Mouse (Mus musculus): ENCODE results near the gene Cadm3. TPM values are rescaled to one million over a fixed set of nuclear protein-coding genes. Genes with fewer than 3 reads are reported as not detected.

The Cadm3 gene
- total RNA-seq, 2 experiments from 2014 or later, result 357 to 369 TPM

GRCm38 (mm10) chr1:173359590-173360290 is 7.8 kb downstream of the Cadm3 start:
- DNase-seq (ENCODE audit: low spot score in 2 of 2), result no peak

DNA sequence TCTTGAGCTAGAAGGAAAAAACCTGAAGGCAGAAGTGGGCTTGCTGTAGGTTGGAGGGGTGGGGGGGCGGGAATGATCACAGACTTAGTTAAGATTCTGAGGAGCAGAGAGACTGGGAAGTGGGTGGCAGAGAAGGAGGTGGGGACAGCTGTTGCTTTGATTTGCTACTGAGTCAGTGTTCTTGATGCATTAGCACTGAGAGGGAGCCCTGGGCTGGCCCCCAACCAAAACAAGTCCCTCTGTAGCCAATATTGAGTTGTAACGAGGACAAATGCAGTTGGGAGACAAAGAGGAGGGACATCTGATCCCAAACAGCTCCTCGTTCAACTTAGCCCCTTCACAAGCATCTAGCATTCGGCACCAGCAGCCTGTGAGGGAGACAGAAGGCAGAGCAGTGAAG is 9.7 kb downstream of the Cadm3 start:
- DNase-seq (ENCODE audit: low spot score in 2 of 2), result peak in 1 of 2 experiments; percentile 73

DNA sequence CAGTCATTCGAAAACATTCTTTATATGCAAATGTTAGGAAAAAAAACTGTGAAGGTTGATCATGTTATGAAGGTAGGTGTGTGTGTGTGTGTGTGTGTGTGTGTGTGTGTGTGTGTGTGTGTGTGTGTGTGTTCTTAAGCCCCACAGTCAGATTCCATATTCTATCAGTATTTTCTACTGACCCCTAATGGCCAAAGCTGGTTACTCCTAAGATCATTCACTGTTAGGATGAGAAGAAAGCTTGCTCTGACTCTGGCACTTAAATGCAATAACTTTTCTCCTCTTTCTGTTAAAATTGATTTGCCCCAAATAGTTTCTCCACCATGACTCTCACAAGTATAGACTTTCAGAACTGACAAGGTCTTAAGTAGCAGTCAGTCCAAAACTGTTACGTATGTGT is 10.8 kb downstream of the Cadm3 start:
- no peak for DNase-seq (ENCODE audit: low spot score in 2 of 2)

DNA sequence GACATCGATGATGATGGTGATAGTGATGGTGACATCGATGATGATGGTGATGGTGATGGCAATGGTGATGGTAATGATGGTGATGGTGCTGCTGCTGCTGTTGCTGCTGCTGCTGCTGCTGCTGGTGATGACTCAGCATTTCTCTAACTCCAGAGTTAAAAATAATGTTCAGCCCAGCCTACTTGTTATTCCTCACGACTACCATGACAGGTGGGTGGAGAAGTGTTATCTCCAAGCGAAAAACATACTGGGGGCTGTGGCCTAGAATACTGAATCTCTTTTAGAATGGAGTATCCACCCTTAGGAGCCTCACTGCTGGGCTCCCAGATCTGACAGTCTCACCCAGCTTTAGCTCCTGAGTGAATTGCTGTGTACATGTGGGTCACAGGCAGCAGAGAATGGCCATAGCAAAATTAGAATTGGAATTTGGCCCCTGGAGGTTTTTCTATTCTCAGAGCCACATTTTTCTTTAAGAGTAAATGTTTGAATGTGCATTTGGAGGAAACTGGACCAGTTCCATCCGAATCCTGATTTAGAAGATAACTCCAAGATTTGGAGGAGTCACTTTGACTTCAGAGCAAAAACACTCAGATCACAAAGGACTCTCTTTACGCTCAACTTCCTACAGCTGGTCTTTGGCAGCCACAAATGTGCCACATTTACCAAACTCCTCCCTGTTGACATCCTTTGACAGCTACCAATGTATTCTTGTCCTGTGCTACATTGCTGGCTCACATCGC is 12.2 kb downstream of the Cadm3 start:
- DNase-seq (ENCODE audit: low spot score in 2 of 2), result no peak

DNA sequence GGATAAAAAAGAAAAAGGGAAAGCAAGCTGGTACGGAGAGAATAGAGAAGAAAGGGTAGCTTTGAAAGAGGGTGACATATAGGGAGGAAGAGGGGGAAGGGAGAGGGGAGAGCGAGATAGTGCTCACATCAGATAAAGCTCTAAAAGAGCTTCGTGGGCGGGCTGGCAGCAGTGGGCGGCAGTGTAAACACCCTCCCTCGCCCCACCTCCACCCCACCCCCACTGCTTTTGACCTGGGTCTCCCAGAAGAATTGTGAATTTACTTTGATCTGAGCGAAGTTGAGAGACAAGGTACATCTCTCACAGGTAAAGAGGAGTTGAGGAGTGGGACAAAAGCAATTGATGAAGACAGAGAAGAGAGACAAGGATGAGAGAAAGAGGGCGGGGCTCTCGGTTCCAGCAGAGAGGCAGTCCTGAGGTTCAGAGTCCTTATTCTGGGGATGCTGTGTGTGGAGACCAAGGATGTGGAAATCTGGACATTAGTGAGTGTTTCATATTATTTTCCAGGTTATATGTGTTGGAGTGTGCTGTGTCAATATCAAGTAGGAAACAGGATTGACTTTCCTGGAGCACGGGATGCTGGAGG is 17.0 kb downstream of the Cadm3 start, which contains the start of gene Aim2:
Gene Aim2, plus strand, starts transcription at position 508 of the 586 bp plus-strand sequence.
- no peak for DNase-seq (ENCODE audit: low spot score in 2 of 2)

- DNase-seq (ENCODE audit: low spot score in 2 of 2), result no peak
These were observed 17.5 kb downstream of the Cadm3 start for GRCm38 (mm10) chr1:173349946-173350345.

- DNase-seq (ENCODE audit: low spot score in 2 of 2), result no peak
These were observed 18.3 kb downstream of the Cadm3 start for GRCm38 (mm10) chr1:173349192-173349591.

GRCm38 (mm10) chr1:173348527-173348926 is 19.0 kb downstream of the Cadm3 start:
- no peak for DNase-seq (ENCODE audit: low spot score in 2 of 2)

- DNase-seq (ENCODE audit: low spot score in 2 of 2), result no peak
These were observed 22.4 kb downstream of the Cadm3 start for GRCm38 (mm10) chr1:173345112-173345511.

- no peak for DNase-seq (ENCODE audit: low spot score in 2 of 2)
These were observed 23.6 kb downstream of the Cadm3 start for GRCm38 (mm10) chr1:173343934-173344333.

DNA sequence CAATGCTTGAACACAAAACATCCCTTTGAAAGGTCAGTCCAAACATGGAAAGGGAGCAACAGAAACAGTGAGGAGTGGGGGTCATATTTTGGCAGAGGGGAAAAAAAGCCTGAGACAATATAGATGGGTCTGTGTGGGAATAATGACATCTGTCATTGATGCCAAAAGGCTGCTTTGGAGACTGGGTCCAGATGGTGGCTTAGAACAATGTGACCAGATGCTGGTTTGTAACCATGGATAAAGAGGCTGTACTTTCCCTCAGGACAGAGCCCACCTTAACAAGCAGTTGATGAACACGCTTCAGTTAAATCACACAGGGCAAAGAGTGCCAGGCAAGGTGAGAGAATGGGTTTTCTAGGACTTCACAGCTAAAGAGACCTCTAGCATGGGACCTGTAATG is 25.1 kb downstream of the Cadm3 start:
- no peak for DNase-seq (ENCODE audit: low spot score in 2 of 2)

GRCm38 (mm10) chr1:173339543-173339942 is 28.0 kb downstream of the Cadm3 start:
- peak in 1 of 2 experiments; percentile 78 for DNase-seq (ENCODE audit: low spot score in 2 of 2)

DNA sequence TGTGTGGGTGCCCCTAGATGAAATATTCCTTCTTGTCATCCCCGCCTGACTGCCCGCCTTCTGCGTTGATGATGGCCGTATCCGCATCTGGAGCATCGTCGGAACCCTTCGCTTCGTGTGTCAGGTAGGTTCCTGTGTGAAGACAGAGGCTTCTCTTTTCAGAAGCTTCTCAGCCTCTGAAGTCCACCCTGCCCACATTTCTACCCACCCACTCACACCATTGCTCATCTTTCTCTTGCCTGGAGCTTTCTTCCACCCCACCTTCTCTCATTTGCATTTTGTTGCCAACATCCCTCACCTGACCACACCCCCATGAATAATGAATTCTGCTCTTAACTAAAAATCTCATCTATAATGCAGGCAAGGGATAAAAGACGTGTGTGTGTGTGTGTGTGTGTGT is 30.5 kb downstream of the Cadm3 start:
- no peak for DNase-seq (ENCODE audit: low spot score in 2 of 2)

DNA sequence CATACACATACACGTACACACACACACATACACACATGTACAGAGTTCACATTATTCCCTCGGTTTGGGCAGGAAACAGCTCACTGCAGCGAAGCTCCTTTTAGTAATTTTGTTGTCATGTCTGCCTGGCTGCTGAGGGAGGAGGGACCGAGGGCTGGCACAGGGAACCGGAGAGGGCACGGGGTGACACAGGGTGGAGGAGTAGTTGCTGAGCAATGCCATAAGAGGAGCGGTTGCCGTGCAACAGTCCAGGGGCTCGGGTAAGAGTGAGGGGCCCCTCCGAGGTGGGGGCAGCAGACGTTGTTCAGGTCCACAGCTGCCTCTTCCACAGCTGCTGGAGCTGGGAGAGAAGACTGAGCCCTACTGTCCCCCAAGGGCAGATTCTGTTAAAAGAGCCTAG is 31.6 kb downstream of the Cadm3 start:
- no peak for DNase-seq (ENCODE audit: low spot score in 2 of 2)

DNA sequence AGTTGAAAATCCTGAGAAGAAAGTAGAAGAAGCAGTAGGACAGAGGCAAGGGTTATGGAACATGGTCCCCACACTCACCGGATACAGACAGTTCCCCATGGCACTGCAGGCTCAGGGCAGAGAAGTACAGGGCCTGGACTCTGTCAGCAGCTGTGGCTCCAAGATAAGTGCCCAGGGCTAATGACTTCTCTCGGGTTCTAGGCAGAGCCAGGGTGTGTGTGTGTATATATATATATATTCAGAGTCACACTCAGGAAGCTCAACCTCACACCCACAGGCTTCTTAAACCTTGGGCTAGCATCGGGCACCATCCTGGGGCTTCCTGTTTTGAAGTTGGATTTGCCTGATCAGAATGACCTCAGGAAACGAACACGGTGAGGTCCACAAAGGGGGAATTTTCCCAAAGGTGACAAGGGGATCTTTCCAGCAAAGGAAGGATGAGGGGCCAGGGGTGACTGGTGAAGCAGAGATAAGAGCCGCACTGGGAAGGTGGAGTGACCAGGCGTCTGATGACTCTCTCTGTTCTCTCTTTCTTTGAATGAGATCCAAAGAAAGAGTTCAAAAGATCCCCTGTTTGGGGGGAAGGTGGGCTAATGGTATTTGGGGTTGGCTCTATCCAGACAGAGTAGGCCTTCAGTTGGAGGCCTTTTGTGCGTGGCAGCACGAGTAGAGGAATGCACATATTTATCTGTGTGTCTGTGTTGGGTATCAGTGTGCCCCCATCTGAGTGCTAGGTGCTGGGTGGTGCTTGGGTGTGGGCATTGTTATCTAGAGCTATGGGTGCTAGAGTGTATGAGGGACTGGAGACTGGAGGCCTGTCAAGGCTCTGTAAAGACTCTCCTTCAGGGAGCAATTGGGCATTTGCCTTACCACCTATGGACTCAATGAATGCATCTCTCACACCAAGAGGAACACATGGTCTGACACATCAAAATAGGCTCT is 33.9 kb downstream of the Cadm3 start, which contains the start of gene Ackr1:
Gene Ackr1, minus strand, starts transcription at position 439 of the 942 bp plus-strand sequence.
- DNase-seq (ENCODE audit: low spot score in 2 of 2), result no peak

DNA sequence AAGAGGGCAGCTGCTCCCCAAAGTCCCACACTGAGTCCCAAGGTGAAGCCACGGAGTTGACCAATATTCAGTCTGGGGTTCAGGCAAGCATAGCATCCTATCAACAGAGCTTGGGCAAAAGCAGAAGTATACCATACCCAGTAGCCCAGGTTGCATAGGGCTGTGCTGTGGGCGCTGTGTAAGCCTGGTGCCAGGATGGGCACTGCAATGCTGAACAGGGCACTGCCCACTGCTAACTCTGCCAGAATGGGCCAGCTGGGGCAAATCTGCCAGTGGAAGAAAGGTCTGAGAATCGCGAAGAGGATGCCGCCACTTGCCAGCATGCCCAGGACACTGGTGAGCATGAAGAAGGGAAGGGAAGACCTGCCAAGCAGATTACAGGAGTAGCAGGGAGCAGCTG is 35.1 kb downstream of the Cadm3 start:
- DNase-seq (ENCODE audit: low spot score in 2 of 2), result no peak

GRCm38 (mm10) chr1:173329743-173330142 is 37.8 kb downstream of the Cadm3 start:
- DNase-seq (ENCODE audit: low spot score in 2 of 2), result no peak

DNA sequence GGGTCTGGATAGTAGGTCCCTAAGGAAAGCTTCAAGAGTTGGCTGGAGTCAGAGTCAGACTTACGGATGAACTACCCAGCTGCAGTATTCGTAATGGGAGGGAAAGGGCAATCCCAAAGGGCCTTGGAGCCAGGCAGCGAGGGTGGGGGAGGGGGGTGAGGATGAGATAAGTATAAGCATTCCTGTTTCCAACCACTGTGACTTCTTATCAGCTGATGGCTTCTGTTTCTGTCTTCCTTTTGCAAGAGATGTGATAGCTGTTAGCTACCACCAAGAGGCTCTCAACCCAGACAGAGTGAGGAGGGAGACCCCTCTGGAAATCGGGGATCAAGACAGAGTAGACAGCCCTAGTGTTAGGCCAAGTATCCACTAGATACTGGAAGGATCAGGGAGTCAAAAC is 38.3 kb downstream of the Cadm3 start:
- DNase-seq (ENCODE audit: low spot score in 2 of 2), result no peak

- no peak for DNase-seq (ENCODE audit: low spot score in 2 of 2)
These were observed 39.0 kb downstream of the Cadm3 start for GRCm38 (mm10) chr1:173328446-173328845.

DNA sequence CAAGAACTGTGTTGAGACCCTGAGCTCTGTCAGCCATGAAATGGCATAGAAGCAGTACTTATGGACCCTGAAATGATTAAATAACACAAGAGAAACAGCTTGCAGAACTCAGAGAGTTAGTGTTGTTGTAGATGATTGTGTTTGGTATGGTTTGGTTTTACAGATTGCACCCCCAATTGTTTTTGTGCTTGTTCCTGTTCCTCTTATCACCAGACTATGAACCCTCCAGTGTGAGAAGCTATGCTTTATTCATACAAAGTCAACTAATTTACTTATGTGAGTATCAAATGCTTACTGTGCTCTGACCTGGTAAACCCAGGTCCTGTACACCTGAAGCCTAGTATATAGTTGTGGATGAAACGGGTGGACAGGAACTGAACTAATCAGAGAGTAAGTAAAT is 40.9 kb downstream of the Cadm3 start:
- no peak for DNase-seq (ENCODE audit: low spot score in 2 of 2)

GRCm38 (mm10) chr1:173325395-173325794 is 42.1 kb downstream of the Cadm3 start:
- DNase-seq (ENCODE audit: low spot score in 2 of 2), result no peak
